Mouse (Mus musculus) fibroblast of lung, adult 2 months (primary cell): ENCODE measurements around the gene Aldh1l2.

Source experiments
- DNase-seq: peaks from one replicate; pipeline ENCODE4 v3.0.0-alpha.2; 2011; ENCODE audit warnings: low read depth

Aldh1l2 gene

DNA sequence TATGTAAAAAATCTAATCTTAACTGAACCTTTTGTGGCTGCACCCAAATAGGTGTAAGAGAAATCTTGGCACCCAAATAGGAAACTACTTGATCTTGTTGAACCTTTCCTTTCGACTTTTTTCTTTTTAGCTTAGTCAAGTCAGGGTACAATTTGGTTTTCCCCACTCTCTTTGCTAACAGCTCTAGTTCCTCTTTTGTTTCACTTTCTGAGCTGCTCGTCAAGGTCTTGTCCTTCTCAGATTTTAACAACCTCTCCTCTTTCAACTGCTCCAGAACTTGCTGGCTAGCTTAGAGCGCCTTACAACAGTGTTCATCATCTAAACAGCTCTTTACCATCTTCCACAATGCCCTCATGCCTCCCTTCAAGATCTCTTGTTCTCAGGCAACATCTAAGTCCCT is 76.4 kb downstream of the Aldh1l2 start:
- DNase-seq, result no peak

GRCm38 (mm10) chr10:83448582-83448981 is 85.4 kb downstream of the Aldh1l2 start:
- no peak for DNase-seq
